In the genomic region with DNA sequence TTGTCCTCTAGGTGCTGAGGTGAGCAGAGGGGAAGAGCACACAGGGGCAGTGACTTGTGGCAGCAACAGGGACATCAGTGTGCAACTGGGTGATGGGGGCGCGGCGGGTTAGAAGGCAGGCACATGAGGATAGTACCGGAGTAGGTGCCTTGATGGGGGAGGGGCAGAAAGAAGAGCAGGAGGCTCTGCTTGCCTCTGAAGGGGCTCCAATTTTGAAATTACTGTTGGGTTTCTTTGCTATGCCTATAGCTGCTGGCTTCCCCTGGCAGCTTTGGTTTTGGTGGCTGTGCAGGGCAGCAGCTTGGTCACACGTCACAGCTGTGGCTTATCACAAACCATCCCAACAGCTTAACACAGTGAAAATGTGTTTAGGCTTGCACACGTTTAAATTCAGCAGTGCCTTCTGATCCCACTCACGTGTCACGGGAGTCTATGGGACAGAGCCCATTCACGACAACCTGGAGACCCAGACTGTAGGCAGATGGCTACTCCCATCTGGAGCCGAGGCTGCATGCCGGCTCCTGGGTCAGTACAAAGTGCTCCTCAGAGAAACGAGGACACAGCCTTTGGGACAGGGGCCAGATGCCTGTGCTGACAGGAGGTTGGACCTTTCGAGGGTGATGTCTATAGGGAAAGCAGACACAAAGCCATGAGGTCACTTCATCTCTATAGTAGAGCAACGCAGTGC, we compare ENCODE assay signal across 10 mouse cellular contexts. TPM values are rescaled to one million over a fixed set of nuclear protein-coding genes. Genes with fewer than 3 reads are reported as not detected.
A peak's percentile ranks its signal among the peaks of the same experiment; 100 is the strongest.
DNase-seq lines count a peak whose midpoint lies in the region; ATAC-seq lines count a peak whose summit lies in the region.
"Had no signal": no experiment of that assay in that cellular context is flagged by ENCODE, and none has a peak within 500 bp of the region (broad histone marks: within the 10 kb centered on the region; RNA-seq: fewer than 3 reads in every experiment).

No protein-coding gene starts in this region.

- 35% methylated on average over 14 of the region's 14 CpGs for WGBS in heart, embryonic 13.5 days
- WGBS in hindbrain, embryonic 15.5 days: 62% methylated on average over 14 of the region's 14 CpGs

- no peak overlapping the region for H3K4me3 ChIP-seq in heart, embryonic 13.5 days
- H3K4me3 ChIP-seq in hindbrain, embryonic 15.5 days: no peak overlapping the region

- no peaks in the 10 kb centered on the region for H3K9me3 ChIP-seq in heart, embryonic 13.5 days
- H3K9me3 ChIP-seq in hindbrain, embryonic 15.5 days: no peaks in the 10 kb centered on the region

- 0 out of 2 replicates have a peak overlapping the region, but pooled peaks have one; percentile 3 for H3K27ac ChIP-seq in heart, embryonic 13.5 days (replicated peaks)
- peak overlapping the region; percentile 47; the same call in 1 of the 2 replicates for H3K27ac ChIP-seq in hindbrain, embryonic 15.5 days (replicated peaks)

- H3K4me1 ChIP-seq in heart, embryonic 13.5 days: peaks cover 39% of the 10 kb centered on the region
- peaks cover 57% of the 10 kb centered on the region for H3K4me1 ChIP-seq in hindbrain, embryonic 15.5 days (replicated peaks)

- no peak overlapping the region for H3K9ac ChIP-seq in heart, embryonic 13.5 days
- no peak overlapping the region for H3K9ac ChIP-seq in hindbrain, embryonic 15.5 days

- ATAC-seq in heart, embryonic 13.5 days (ENCODE audit: extremely low read depth, insufficient number of reproducible peaks, low FRiP score, low TSS enrichment): 0 out of 2 replicates have a peak, but pooled peaks have one; percentile 33
- no peak for ATAC-seq in hindbrain, embryonic 15.5 days (ENCODE audit: low FRiP score, low read depth)

- no peaks in the 10 kb centered on the region for H3K36me3 ChIP-seq in heart, embryonic 13.5 days
- peaks cover 27% of the 10 kb centered on the region for H3K36me3 ChIP-seq in hindbrain, embryonic 15.5 days

- H3K4me2 ChIP-seq in heart, embryonic 13.5 days: peak overlapping the region; percentile 52
- H3K4me2 ChIP-seq in hindbrain, embryonic 15.5 days: no peak overlapping the region

- no peaks in the 10 kb centered on the region for H3K27me3 ChIP-seq in heart, embryonic 13.5 days (replicated peaks)
- no peaks in the 10 kb centered on the region for H3K27me3 ChIP-seq in hindbrain, embryonic 15.5 days

- DNase-seq in heart, adult 8-10 months (ENCODE audit: low spot score): no peak
- peak; percentile 61 for DNase-seq in 3134 (ENCODE audit: extremely low read depth, insufficient read length, low spot score)
- peak; percentile 79 for DNase-seq in cerebellum, adult 8-10 months
- no peak for DNase-seq in embryo, embryonic 9.5 days (ENCODE audit: extremely low spot score)
- DNase-seq in right cerebral cortex, postnatal 10 days (ENCODE audit: low spot score in 2 of 2): no peak
- no peak for DNase-seq in layer of hippocampus, adult 9-10 months (ENCODE audit: low spot score)

RNA-seq across cellular contexts. Expression of gene Lypd6b, which starts 42.2 kb away (rescaled TPM):
- 2.5 and 3.1 TPM in 2 replicates for polyA plus RNA-seq in heart, embryonic 13.5 days (2015; fragmentation: Nextera tagmentation; extraction: Ambion mirVana)
- total RNA-seq in heart, adult 8-10 months (2022): under 1 TPM in 2 of 4 experiments, not detected in 2; 0.11 to 0.12 TPM
- 12.0 and 12.8 TPM in 2 replicates for polyA plus RNA-seq in hindbrain, embryonic 15.5 days (2015; fragmentation: Nextera tagmentation; extraction: Ambion mirVana)
- total RNA-seq: gastrocnemius, postnatal 14 days; monocyte, adult 5-6 weeks had no signal

Comparison
In these comparisons a context has a peak if more than half of its experiments do, and no peak if none do; other contexts are left out.
1. DNase-seq: peak in 3134 (single experiment) and cerebellum, adult 8-10 months (single experiment); none in heart, adult 8-10 months (single experiment), embryo, embryonic 9.5 days (single experiment), right cerebral cortex, postnatal 10 days (0 of 2) and layer of hippocampus, adult 9-10 months (single experiment).